8 mouse cellular contexts compared by ENCODE assay signal in the genomic region with DNA sequence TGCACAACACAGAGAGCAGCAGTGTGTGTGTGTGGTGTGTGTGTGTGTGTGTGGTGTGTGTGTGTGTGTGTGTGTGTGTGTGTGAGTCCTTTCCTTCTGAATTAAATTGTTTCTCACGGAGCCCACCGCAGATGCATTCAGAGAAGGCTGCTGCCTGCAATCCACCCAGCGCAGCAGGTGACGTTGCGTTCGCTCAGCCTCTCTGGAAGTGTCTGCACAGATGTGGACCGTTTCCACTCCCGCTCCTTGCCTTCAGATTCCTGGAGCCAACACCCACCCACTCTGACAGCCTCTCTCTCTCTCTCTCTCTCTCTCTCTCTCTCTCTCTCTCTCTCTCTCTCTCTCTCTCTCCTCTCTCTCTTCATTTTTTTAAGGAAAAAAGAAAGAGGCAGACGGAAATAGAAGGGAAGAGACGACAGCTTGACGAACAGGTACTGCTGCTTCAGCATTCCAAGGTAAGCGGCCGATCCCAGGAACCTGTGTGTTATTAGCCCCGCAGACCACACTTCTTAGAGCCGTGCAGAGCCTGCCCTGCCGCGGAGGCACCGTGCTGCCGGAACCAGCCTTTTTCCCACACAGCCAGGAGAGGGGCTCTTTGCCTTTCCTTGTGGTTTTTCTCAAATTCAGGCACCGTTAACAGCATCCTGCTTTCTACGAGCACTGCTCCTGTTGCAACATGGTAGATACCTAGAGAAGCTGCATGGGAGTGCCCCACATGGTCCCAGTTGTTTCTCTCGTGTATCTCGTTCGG.
DNase-seq lines count a peak whose midpoint lies in the region; ATAC-seq and TF ChIP-seq lines count a peak whose summit lies in the region.

No protein-coding gene starts in this region.

- peaks cover 6% of the 10 kb centered on the region; the same call in 1 of the 2 replicates for H3K36me3 ChIP-seq in heart, embryonic 10.5 days
- no peaks in the 10 kb centered on the region for H3K36me3 ChIP-seq in forebrain, embryonic 15.5 days
- no peaks in the 10 kb centered on the region for H3K36me3 ChIP-seq in myocyte (ENCODE audit: control insufficient read depth, insufficient read depth)

- no peak for TF ChIP-seq POLR2A in myocyte (IDR thresholded peaks at IDR 0.05; ENCODE audit: insufficient read length, low read depth)

- ATAC-seq in forebrain, embryonic 15.5 days (replicated peaks), result peak; percentile 91

- no peaks in the 10 kb centered on the region for H3K27me3 ChIP-seq in heart, embryonic 10.5 days (ENCODE audit: insufficient read depth, poor library complexity, severe bottlenecking)
- H3K27me3 ChIP-seq in forebrain, embryonic 15.5 days, result no peaks in the 10 kb centered on the region
- H3K27me3 ChIP-seq in myocyte (ENCODE audit: control insufficient read depth, insufficient read depth, insufficient read length), result no peaks in the 10 kb centered on the region

- WGBS in heart, embryonic 10.5 days, result 43% methylated on average over 24 of the region's 24 CpGs
- WGBS in forebrain, embryonic 15.5 days, result 10% methylated on average over 24 of the region's 24 CpGs

- intact Hi-C loops in heart, postnatal 10 days (cut with DNase I), result no loop called here

- peaks cover 74% of the 10 kb centered on the region for H3K4me1 ChIP-seq in heart, embryonic 10.5 days
- H3K4me1 ChIP-seq in forebrain, embryonic 15.5 days, result peaks cover 14% of the 10 kb centered on the region

- H3K27ac ChIP-seq in heart, embryonic 10.5 days, result peak overlapping the region; percentile 67
- peak overlapping the region; percentile 73 for H3K27ac ChIP-seq in forebrain, embryonic 15.5 days (replicated peaks)

- H3K4me3 ChIP-seq in heart, embryonic 10.5 days, result peak overlapping the region; percentile 32
- H3K4me3 ChIP-seq in forebrain, embryonic 15.5 days, result peak overlapping the region; percentile 41
- H3K4me3 ChIP-seq in myocyte, result no peak overlapping the region

- H3K9ac ChIP-seq in forebrain, embryonic 15.5 days (replicated peaks), result peak overlapping the region; percentile 49

- no peaks in the 10 kb centered on the region for H3K9me3 ChIP-seq in heart, embryonic 10.5 days
- H3K9me3 ChIP-seq in forebrain, embryonic 15.5 days, result no peaks in the 10 kb centered on the region

- no peak for DNase-seq in heart, embryonic 10.5 days (ENCODE audit: low spot score)
- DNase-seq in heart, postnatal 10 days, result no peak
- DNase-seq in ZHBTc4 (ENCODE audit: low read depth, low spot score), result peak; percentile 38
- DNase-seq in left cerebral cortex, adult 18-20 months (ENCODE audit: low spot score in 2 of 2), result peak; percentile 61 to 68
- no peak for DNase-seq in spleen, adult 12 weeks (ENCODE audit: low spot score)
- DNase-seq in lung, postnatal 14 days, result no peak

- H3ac ChIP-seq in myocyte (ENCODE audit: control insufficient read depth, insufficient read length), result no peak overlapping the region

- H3K4me2 ChIP-seq in forebrain, embryonic 15.5 days (replicated peaks), result peak overlapping the region; percentile 61
- H3K4me2 ChIP-seq in myocyte (ENCODE audit: low read depth), result peak overlapping the region; percentile 64

- peaks cover 69% of the 10 kb centered on the region for H3K79me2 ChIP-seq in myocyte (ENCODE audit: control insufficient read depth, insufficient read depth)

TF ChIP-seq in myocyte, 11 proteins besides CTCF, POLR2A, EP300 and RAD21:
- TF ChIP-seq USF1 (IDR thresholded peaks at IDR 0.05; ENCODE audit: low read depth) (no peak), CEBPB (IDR thresholded peaks at IDR 0.05; ENCODE audit: insufficient read depth, poor library complexity, severe bottlenecking) (no peak), MYOG (IDR thresholded peaks at IDR 0.05; ENCODE audit: control insufficient read depth in 1 of 3, insufficient read depth in 1 of 3, insufficient read length in 2 of 3, low read depth in 2 of 3) (no peak), POLR2AphosphoS2 (IDR thresholded peaks at IDR 0.05; ENCODE audit: insufficient read length, low read depth) (no peak), MYOD1 (IDR thresholded peaks at IDR 0.05; ENCODE audit: control insufficient read depth in 1 of 3, insufficient read length in 2 of 3, low read depth in 2 of 3) (no peak), E2F4 (IDR thresholded peaks at IDR 0.05; ENCODE audit: insufficient read depth) (no peak), MAX (IDR thresholded peaks at IDR 0.05; ENCODE audit: low read depth) (no peak), TCF3 (IDR thresholded peaks at IDR 0.05; ENCODE audit: insufficient read length, low read depth) (no peak), TCF12 (IDR thresholded peaks at IDR 0.05; ENCODE audit: insufficient read depth, poor library complexity, severe bottlenecking) (no peak), REST (IDR thresholded peaks at IDR 0.05; ENCODE audit: insufficient read depth, insufficient read length) (no peak), SRF (IDR thresholded peaks at IDR 0.05; ENCODE audit: control insufficient read depth, insufficient read length, low read depth) (no peak)
TF ChIP-seq in myocyte: peak in this region for 0.

Comparison
In these comparisons a context has a peak if more than half of its experiments do, and no peak if none do; other contexts are left out.
1. DNase-seq: peak in ZHBTc4 (single experiment) and left cerebral cortex, adult 18-20 months (2 of 2); none in heart, embryonic 10.5 days (single experiment), heart, postnatal 10 days (0 of 2), spleen, adult 12 weeks (single experiment) and lung, postnatal 14 days (single experiment).